Mouse (Mus musculus): Measurements from ENCODE around the gene Dlx2.

DNA sequence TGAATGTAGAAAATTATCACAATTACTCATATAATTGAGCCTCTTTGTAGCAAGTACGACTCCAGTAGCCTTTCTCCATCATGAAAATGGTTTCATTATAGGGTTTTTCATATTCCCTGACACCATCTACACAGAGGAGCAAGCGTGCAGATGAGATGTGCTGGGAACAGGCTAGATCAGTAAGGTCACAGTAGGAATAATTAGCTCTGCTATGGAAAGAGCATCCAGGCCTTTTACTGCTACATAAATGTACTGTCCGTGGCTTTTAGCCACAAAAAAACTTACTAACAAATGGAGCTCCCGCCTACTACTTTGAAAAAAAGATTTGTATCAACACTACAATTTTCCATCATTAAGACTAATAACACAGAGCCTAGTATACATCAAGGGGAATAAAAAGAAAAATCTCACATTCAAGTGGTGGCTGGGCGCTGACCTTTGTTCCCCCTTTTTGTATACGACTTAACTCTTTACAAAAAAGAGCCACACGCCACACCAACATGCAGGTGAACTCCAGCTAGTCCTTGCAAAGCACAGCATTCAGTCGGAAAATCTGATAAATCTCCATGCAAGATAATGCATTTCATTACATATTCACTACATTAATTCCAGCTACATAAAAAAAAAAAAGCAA, 29.0 kb downstream of the Dlx2 start:
- no peak for TF ChIP-seq CTCF (IDR thresholded peaks at IDR 0.05; ENCODE audit: low read depth, low read length)
- no peak for TF ChIP-seq GATA2 (IDR thresholded peaks at IDR 0.05; ENCODE audit: borderline replicate concordance, low read depth, low read length)
- TF ChIP-seq POLR2AphosphoS5 (IDR thresholded peaks at IDR 0.05; ENCODE audit: insufficient replicate concordance, low read depth, low read length) = no peak
